Mouse (Mus musculus): ENCODE data around the gene Myh9. TPM values are rescaled to one million over a fixed set of nuclear protein-coding genes. Genes with fewer than 3 reads are reported as not detected.

Gene Myh9
- polyA plus RNA-seq, 1 experiment, result 64.1 TPM

DNA sequence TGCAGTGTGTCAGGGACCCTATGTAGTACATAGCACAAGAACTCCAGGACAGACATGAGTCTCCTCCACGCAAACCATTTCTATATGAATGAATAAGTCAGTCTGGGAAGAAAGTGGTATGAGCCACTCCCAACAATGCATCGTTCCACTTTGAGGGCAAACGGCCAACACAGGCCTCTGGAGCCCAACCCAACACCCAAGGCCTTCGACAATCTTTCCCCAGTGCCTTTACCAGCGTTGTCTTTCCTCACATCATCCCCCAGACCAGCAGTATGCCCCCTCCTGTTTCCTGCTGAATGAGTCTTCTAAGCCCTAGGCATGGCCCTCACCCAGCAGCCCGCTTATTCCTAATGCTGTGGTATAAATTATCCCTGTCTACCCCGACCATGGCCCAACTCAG is 20.6 kb downstream of the Myh9 start:
- no peak for DNase-seq
- no peaks in the 10 kb centered on the region for H3K36me3 ChIP-seq (ENCODE audit: control insufficient read depth, insufficient read depth, low read length)
- peaks cover 80% of the 10 kb centered on the region for H3K4me1 ChIP-seq (ENCODE audit: control insufficient read depth, insufficient read depth, low read length)
- H3K27ac ChIP-seq (ENCODE audit: insufficient read depth, low read depth, low read length), result peak overlapping the region; percentile 95
- TF ChIP-seq POLR2A (IDR thresholded peaks at IDR 0.05; ENCODE audit: low read depth, low read length), result no peak
- TF ChIP-seq CTCF (conservative IDR thresholded peaks at IDR 0.05; ENCODE audit: insufficient read depth, insufficient read length, low read depth, low read length), result no peak
- no peaks in the 10 kb centered on the region for H3K27me3 ChIP-seq (replicated peaks; ENCODE audit: control insufficient read depth, insufficient read depth, low read length)
- H3K4me3 ChIP-seq (ENCODE audit: insufficient read depth, low read depth, low read length), result no peak overlapping the region
- WGBS, result 15% methylated on average over 7 of the region's 7 CpGs

DNA sequence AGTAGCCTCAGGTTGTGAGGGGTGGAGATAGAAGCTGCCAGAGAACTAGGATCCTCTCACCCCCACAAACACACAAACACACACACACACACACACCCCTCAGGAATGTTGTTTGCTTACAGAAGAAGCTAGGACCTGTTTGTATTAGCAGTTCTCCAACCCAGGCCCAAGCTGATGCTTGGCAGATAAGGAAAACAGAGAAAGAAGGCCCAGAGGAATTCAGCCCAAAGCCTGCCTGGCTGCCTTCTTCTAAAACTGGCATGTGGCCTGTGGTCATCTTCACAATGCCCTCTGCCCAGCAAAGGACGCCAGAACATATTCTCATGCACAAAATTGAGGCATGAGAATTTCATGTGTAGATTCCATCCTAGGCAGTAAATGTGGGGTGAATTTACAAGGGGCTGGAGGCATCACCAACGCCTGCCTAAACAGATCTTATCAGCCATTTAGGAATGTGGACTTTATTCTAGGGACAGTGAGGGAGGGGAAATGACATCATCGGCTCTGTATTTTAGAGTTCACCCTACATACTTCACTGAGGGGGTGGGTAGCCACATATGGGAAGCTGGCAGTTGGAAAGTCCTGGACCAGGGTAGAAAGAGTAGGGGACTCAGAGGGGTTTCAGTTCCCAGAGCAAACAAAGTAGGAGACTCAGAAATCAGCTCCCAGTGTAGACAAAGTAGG is 21.4 kb downstream of the Myh9 start:
- no peak overlapping the region for H3K4me3 ChIP-seq (ENCODE audit: insufficient read depth, low read depth, low read length)
- peak overlapping the region; percentile 95 for H3K27ac ChIP-seq (ENCODE audit: insufficient read depth, low read depth, low read length)
- peaks cover 83% of the 10 kb centered on the region for H3K4me1 ChIP-seq (ENCODE audit: control insufficient read depth, insufficient read depth, low read length)
- TF ChIP-seq CTCF (conservative IDR thresholded peaks at IDR 0.05; ENCODE audit: insufficient read depth, insufficient read length, low read depth, low read length) (no peak), POLR2A (IDR thresholded peaks at IDR 0.05; ENCODE audit: low read depth, low read length) (no peak)
- no peaks in the 10 kb centered on the region for H3K27me3 ChIP-seq (replicated peaks; ENCODE audit: control insufficient read depth, insufficient read depth, low read length)
- H3K36me3 ChIP-seq (ENCODE audit: control insufficient read depth, insufficient read depth, low read length), result no peaks in the 10 kb centered on the region
- 8% methylated on average over 3 of the region's 3 CpGs for WGBS
- DNase-seq, result peak; percentile 57

DNA sequence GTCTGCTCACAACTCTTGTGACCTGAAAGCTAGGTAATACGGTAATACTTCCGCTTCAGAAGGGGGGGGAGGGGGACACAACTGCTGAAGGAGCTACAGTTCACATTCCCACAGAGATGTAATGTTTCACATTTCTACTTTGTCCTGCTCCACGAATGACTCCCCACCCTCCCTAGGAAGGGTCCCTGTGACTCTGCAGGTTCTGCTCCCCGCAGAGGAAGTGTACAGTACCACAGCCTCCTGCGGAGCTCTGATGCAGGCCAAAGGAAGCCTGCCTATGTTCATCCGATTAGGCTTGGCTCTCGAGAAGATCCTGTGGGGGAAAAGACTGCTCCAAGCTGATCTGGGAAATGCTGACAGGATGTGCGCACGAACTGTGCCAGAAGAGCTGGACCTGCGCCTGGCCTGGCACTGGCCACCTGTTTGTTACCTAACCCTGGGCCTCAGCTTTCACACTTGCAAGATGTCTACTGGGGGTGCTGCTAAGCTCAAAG is 22.0 kb downstream of the Myh9 start:
- H3K36me3 ChIP-seq (ENCODE audit: control insufficient read depth, insufficient read depth, low read length), result no peaks in the 10 kb centered on the region
- peak overlapping the region; percentile 95 for H3K27ac ChIP-seq (ENCODE audit: insufficient read depth, low read depth, low read length)
- 15% methylated on average over 10 of the region's 10 CpGs for WGBS
- no peaks in the 10 kb centered on the region for H3K27me3 ChIP-seq (replicated peaks; ENCODE audit: control insufficient read depth, insufficient read depth, low read length)
- DNase-seq, result peak; percentile 95
- no peak overlapping the region for H3K4me3 ChIP-seq (ENCODE audit: insufficient read depth, low read depth, low read length)
- H3K4me1 ChIP-seq (ENCODE audit: control insufficient read depth, insufficient read depth, low read length), result peaks cover 88% of the 10 kb centered on the region
- no peak for TF ChIP-seq POLR2A (IDR thresholded peaks at IDR 0.05; ENCODE audit: low read depth, low read length)
- no peak for TF ChIP-seq CTCF (conservative IDR thresholded peaks at IDR 0.05; ENCODE audit: insufficient read depth, insufficient read length, low read depth, low read length)

DNA sequence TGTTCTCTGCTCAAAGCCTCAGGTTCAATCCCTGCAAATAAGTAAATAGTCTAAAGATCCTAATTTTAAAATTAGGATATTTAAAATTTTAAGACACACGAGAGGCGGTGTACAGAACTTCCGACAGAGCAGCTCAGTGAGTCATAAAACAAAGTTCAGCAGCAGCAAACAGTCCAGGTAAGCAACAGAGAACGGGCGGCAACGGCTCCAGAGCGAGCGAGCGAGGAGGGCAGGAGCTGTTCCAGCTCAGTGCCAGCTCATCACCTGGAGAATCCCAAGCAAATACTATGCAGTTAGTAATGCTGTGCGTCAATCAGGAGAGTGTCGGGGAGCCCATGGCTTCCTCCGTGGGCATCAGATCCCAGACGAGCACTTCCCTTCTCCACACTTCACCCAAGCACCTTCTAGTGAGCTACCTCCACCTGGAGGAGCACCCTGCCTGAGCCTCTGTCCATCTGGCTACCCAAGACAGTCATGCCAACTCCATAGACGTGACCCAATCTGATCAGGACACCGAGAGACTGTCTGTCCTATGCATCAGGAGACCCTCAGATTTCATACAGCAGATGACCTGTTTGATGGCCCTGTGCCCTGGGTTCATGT is 23.3 kb downstream of the Myh9 start:
- Histone ChIP-seq H3K36me3 (ENCODE audit: control insufficient read depth, insufficient read depth, low read length) (no peaks in the 10 kb centered on the region), H3K27ac (ENCODE audit: insufficient read depth, low read depth, low read length) (peak overlapping the region; percentile 22), H3K4me1 (ENCODE audit: control insufficient read depth, insufficient read depth, low read length) (peaks cover 92% of the 10 kb centered on the region), H3K27me3 (replicated peaks; ENCODE audit: control insufficient read depth, insufficient read depth, low read length) (no peaks in the 10 kb centered on the region), H3K4me3 (ENCODE audit: insufficient read depth, low read depth, low read length) (no peak overlapping the region)
- TF ChIP-seq CTCF (conservative IDR thresholded peaks at IDR 0.05; ENCODE audit: insufficient read depth, insufficient read length, low read depth, low read length) (no peak), POLR2A (IDR thresholded peaks at IDR 0.05; ENCODE audit: low read depth, low read length) (no peak)
- DNase-seq, result no peak
- 38% methylated on average over 15 of the region's 15 CpGs for WGBS

DNA sequence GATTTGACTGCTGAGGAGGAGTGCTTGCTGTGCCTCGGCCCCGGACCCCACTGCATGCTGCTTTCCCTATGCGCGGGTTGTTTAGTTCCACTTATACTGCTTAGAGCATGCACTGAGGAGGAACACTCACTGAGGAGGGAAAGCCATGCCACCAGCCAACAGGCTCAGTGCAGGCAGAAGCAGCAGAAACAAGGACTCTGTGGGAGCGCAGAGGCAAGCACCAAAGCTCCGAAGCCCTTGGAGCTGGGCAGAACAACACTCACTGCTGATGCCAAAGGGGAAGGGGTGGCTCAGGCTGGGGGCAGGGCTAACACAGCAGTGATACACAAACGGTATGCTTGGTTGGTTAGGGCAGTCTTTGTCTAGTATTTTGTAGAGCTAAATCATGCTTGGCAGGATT is 24.6 kb downstream of the Myh9 start:
- TF ChIP-seq CTCF (conservative IDR thresholded peaks at IDR 0.05; ENCODE audit: insufficient read depth, insufficient read length, low read depth, low read length) (no peak), POLR2A (IDR thresholded peaks at IDR 0.05; ENCODE audit: low read depth, low read length) (no peak)
- Histone ChIP-seq H3K4me3 (ENCODE audit: insufficient read depth, low read depth, low read length) (no peak overlapping the region), H3K36me3 (ENCODE audit: control insufficient read depth, insufficient read depth, low read length) (no peaks in the 10 kb centered on the region), H3K4me1 (ENCODE audit: control insufficient read depth, insufficient read depth, low read length) (peaks cover 85% of the 10 kb centered on the region), H3K27ac (ENCODE audit: insufficient read depth, low read depth, low read length) (peak overlapping the region; percentile 4; the same call in 1 of the 2 replicates), H3K27me3 (replicated peaks; ENCODE audit: control insufficient read depth, insufficient read depth, low read length) (no peaks in the 10 kb centered on the region)
- DNase-seq, result no peak
- 20% methylated on average over 7 of the region's 7 CpGs for WGBS

DNA sequence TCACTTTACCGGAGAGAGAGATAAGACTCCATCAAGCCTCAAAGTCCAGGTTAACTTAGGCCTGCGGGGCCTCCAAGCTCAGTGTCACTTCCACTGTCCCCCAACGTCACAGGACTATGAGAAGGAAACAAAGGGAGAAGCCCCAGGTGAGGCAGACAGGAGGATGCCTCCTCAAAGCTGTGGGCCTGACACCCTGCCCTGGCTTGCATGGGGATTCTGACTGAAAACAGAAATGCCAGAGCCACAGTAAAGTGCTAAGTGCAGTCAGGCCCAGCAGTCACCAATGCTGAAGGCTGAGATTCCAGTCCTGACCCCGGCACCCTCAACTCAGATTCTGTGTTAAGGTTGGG is 25.4 kb downstream of the Myh9 start:
- 46% methylated on average over 4 of the region's 4 CpGs for WGBS
- Histone ChIP-seq H3K36me3 (ENCODE audit: control insufficient read depth, insufficient read depth, low read length) (no peaks in the 10 kb centered on the region; the same call in 1 of the 2 replicates), H3K27ac (ENCODE audit: insufficient read depth, low read depth, low read length) (peak overlapping the region; percentile 94), H3K4me3 (ENCODE audit: insufficient read depth, low read depth, low read length) (no peak overlapping the region), H3K4me1 (ENCODE audit: control insufficient read depth, insufficient read depth, low read length) (peaks cover 76% of the 10 kb centered on the region), H3K27me3 (replicated peaks; ENCODE audit: control insufficient read depth, insufficient read depth, low read length) (no peaks in the 10 kb centered on the region)
- TF ChIP-seq POLR2A (IDR thresholded peaks at IDR 0.05; ENCODE audit: low read depth, low read length) (no peak), CTCF (conservative IDR thresholded peaks at IDR 0.05; ENCODE audit: insufficient read depth, insufficient read length, low read depth, low read length) (no peak)
- DNase-seq, result no peak

DNA sequence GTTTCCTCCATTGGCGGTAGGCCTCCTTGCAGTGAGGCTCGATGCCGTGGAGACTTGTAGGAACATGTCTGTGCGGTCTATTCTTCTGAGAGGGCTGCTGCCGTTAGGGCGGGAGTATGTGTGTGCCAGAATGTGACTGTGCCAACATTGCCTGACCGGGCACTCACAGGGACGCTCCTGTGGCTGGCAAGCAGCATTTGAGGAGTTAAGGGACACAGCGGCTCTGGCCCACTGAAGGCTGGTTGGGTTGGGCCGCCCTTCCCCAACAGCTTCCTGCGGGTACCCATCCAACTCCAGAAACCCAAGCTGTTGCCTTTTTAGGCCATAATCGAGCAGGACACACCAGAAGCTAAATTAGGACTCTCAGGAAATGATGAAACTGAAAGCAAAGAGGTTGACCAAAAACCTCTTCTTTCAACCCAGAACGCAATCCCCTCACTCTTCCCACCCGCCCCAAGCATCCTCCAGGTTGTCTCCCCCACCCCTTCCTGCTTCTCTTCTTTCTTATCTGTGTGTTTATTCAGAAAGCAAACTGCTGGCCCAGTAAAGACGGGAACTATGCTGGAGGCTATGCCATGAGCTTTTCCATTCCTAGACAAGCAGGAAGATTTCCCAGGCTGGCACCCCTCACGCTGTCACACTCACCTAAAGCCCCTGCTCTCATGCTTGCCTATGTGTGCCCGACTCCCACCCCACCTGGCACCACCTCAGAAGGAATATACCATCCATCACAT is 25.9 kb downstream of the Myh9 start:
- H3K27me3 ChIP-seq (replicated peaks; ENCODE audit: control insufficient read depth, insufficient read depth, low read length), result no peaks in the 10 kb centered on the region
- peak; percentile 76 for DNase-seq
- TF ChIP-seq POLR2A (IDR thresholded peaks at IDR 0.05; ENCODE audit: low read depth, low read length) (no peak), CTCF (conservative IDR thresholded peaks at IDR 0.05; ENCODE audit: insufficient read depth, insufficient read length, low read depth, low read length) (no peak)
- WGBS, result 22% methylated on average over 17 of the region's 17 CpGs
- peak overlapping the region; percentile 94 for H3K27ac ChIP-seq (ENCODE audit: insufficient read depth, low read depth, low read length)
- peaks cover 71% of the 10 kb centered on the region for H3K4me1 ChIP-seq (ENCODE audit: control insufficient read depth, insufficient read depth, low read length)
- peak overlapping the region; percentile 9; the same call in 1 of the 2 replicates for H3K4me3 ChIP-seq (ENCODE audit: insufficient read depth, low read depth, low read length)
- H3K36me3 ChIP-seq (ENCODE audit: control insufficient read depth, insufficient read depth, low read length), result no peaks in the 10 kb centered on the region; the same call in 1 of the 2 replicates
